Mouse (Mus musculus) ES-E14 (cell line): ENCODE data around the gene Gm6268. TPM values are rescaled to one million over a fixed set of nuclear protein-coding genes. Genes with fewer than 3 reads are reported as not detected.

Experiments
- DNase-seq: peaks from one replicate; pipeline ENCODE4 v3.0.0-alpha.2; 2013; ENCODE audit warnings: low read depth, low spot score
- H3K27ac ChIP-seq: 2 replicates; pipeline ENCODE4 v1.5.1; 2012; ENCODE audit warnings: low read depth, mild to moderate bottlenecking, low read length, moderate library complexity, mixed read lengths; ENCODE audit not compliant: poor library complexity, insufficient read depth, severe bottlenecking
- H3K36me3 ChIP-seq: 2 replicates; pipeline ENCODE4 v1.6.1; 2012; ENCODE audit warnings: mild to moderate bottlenecking, low read length, moderate library complexity, mixed read lengths; ENCODE audit not compliant: control insufficient read depth, poor library complexity, insufficient read depth, severe bottlenecking
- H3K4me1 ChIP-seq, 2 experiments: fragments of 150-350 bp in 1 of 2; sonication (generic) in 1 of 2; 2 replicates each; pipeline ENCODE4 v1.6.1; 2012; ENCODE audit warnings: low read length in 2 of 2, mild to moderate bottlenecking in 1 of 2, mixed read lengths in 1 of 2; ENCODE audit not compliant: control insufficient read depth in 2 of 2, insufficient read depth in 2 of 2, poor library complexity in 1 of 2
- H3K4me3 ChIP-seq, 2 experiments: fragments of 150-350 bp in 1 of 2; sonication (generic) in 1 of 2; 2 replicates each; pipeline ENCODE4 v1.5.1; 2012; ENCODE audit warnings: low read length in 2 of 2, low read depth in 1 of 2, mild to moderate bottlenecking in 1 of 2, mixed read lengths in 1 of 2; ENCODE audit not compliant: insufficient read depth in 1 of 2, poor library complexity in 1 of 2, severe bottlenecking in 1 of 2
- H3K9ac ChIP-seq: 2 replicates; pipeline ENCODE4 v1.6.1; 2012; ENCODE audit warnings: low read depth, mild to moderate bottlenecking, low read length, mixed read lengths; ENCODE audit not compliant: poor library complexity, insufficient read depth, severe bottlenecking
- H3K9me3 ChIP-seq: fragments of 150-350 bp; sonication (generic); 2 replicates; pipeline ENCODE4 v1.6.1; 2012; ENCODE audit warnings: low read depth, mild to moderate bottlenecking, low read length; ENCODE audit not compliant: control insufficient read depth, insufficient read depth
- CHD2 ChIP-seq: IDR thresholded peaks from 2 replicates; pipeline ENCODE4 v1.6.1; 2014; ENCODE audit warnings: mild to moderate bottlenecking, low read depth, low read length, inconsistent platforms
- HCFC1 ChIP-seq: IDR thresholded peaks from 2 replicates; pipeline ENCODE4 v1.6.1; 2012; ENCODE audit warnings: low read length, inconsistent platforms, borderline replicate concordance; ENCODE audit not compliant: insufficient read depth
- MAFK ChIP-seq: IDR thresholded peaks from 2 replicates; pipeline ENCODE4 v1.6.1; 2014; ENCODE audit warnings: mild to moderate bottlenecking, low read depth, low read length, inconsistent platforms; ENCODE audit not compliant: insufficient read depth
- ZC3H11A ChIP-seq: IDR thresholded peaks from 2 replicates; pipeline ENCODE4 v1.6.1; 2012; ENCODE audit warnings: low read depth, mild to moderate bottlenecking, inconsistent platforms, low read length, borderline replicate concordance
- ZNF384 ChIP-seq: IDR thresholded peaks from 2 replicates; pipeline ENCODE4 v1.6.1; 2012; ENCODE audit warnings: low read depth, low read length, inconsistent platforms
- in situ Hi-C, 2 experiments: fragments of 600-800 bp; cut with MboI; formaldehyde crosslinking; loops; one replicate each; pipeline ENCODE4 v1.15.1; 2025; ENCODE audit warnings: low sequenced_read_pairs in 2 of 2, inconsistent platforms in 1 of 2; ENCODE audit not compliant: unreplicated experiment in 2 of 2
- total RNA-seq: library from RNA; depleted of rRNA; stranded (reverse); fragments of 300-350 nt; gene quantifications from 2 replicates; pipeline ENCODE4 v1.2.3, GENCODE M21; 2012; rRNA removed

Gm6268 gene
- total RNA-seq = not detected in 2 replicates

GRCm38 (mm10) chrX:36400980-36401379, at the start of gene Gm6268:
TSS of gene Gm6268 (plus strand) at chrX:36401280.
- in situ Hi-C loops = loop anchor here in 1 of 2 experiments (10.0 kb wide), 1 partner anchor 176 kb away; no protein-coding TSS in a partner anchor
- TF ChIP-seq ZNF384 (no peak), CHD2 (no peak), MAFK (no peak), HCFC1 (no peak), ZC3H11A (no peak)
- H3K4me3 ChIP-seq = no peak within 1 kb of the TSS

GRCm38 (mm10) chrX:36352446-36352845, 48.6 kb upstream of the Gm6268 start:
- Histone ChIP-seq H3K36me3 (no peaks in the 10 kb centered on the region), H3K9me3 (no peaks in the 10 kb centered on the region), H3K4me3 (no peak overlapping the region), H3K9ac (no peak overlapping the region), H3K27ac (no peak overlapping the region), H3K4me1 (no peaks in the 10 kb centered on the region)
- no peak for TF ChIP-seq HCFC1
- no peak for TF ChIP-seq ZNF384
- no peak for TF ChIP-seq MAFK
- no peak for TF ChIP-seq ZC3H11A
- TF ChIP-seq CHD2 = no peak
- no peak for DNase-seq
- in situ Hi-C loops = no loop called here

More at GRCm38 (mm10) chrX:36400980-36401379, at the start of gene Gm6268:
- no peaks in the 10 kb centered on the region for H3K36me3 ChIP-seq
- no peaks in the 10 kb centered on the region for H3K9me3 ChIP-seq
- H3K9ac ChIP-seq = no peak within 1 kb of the TSS
- no peak for DNase-seq
- no peaks in the 10 kb centered on the region for H3K4me1 ChIP-seq
- H3K27ac ChIP-seq = no peak within 1 kb of the TSS

DNA sequence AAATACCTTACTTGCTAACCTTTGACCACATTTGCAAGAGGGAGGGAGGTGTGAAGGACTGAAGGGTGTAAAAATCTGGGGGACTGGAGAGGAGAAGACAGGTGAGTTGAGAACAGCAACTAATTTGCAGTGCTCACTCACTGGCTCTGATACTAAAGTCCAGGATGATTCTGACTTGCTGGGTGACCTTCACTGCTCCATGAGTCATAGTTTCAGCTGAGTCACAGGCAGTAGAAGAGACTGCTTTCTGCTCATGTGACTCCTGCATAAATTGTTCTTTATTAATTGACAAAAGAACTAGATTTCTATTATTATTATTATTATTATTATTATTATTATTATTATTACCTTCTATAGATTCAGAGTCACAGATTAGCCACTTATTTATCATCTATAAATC, 15.7 kb upstream of the Gm6268 start:
- H3K9ac ChIP-seq = no peak overlapping the region
- no peaks in the 10 kb centered on the region for H3K36me3 ChIP-seq
- H3K4me3 ChIP-seq = no peak overlapping the region
- TF ChIP-seq HCFC1 (no peak), ZNF384 (no peak)
- H3K4me1 ChIP-seq = no peaks in the 10 kb centered on the region
- H3K27ac ChIP-seq = no peak overlapping the region
- H3K9me3 ChIP-seq = no peaks in the 10 kb centered on the region
- no peak for DNase-seq
- in situ Hi-C loops = loop anchor here in 1 of 2 experiments (25.0 kb wide), 1 partner anchor 148 kb away; no protein-coding TSS in a partner anchor

DNA sequence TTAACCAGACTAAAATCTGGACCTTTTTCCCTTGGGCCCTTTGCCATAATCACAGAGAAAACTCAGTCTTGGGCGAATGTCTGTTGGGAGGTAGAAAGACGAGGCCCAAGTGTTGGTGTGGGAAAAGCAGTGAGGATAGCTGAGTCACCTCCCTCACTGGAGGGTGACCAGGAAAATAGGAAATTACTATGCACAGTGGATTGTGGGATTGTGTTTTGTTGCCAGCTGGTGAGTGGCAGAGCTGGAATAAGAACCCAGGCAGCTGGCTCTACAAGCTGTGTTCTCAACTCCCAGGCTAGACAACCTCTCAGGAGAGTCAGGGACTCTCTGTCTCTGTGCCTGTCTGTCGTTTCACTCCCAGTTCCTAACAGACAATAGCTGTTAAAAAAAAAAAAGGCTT, 11.1 kb upstream of the Gm6268 start:
- Histone ChIP-seq H3K9ac (no peak overlapping the region), H3K4me1 (no peaks in the 10 kb centered on the region), H3K9me3 (no peaks in the 10 kb centered on the region), H3K4me3 (no peak overlapping the region), H3K36me3 (no peaks in the 10 kb centered on the region), H3K27ac (no peak overlapping the region)
- DNase-seq = no peak
- TF ChIP-seq MAFK (no peak), HCFC1 (no peak), ZC3H11A (no peak), CHD2 (no peak), ZNF384 (no peak)
- in situ Hi-C loops = loop anchor here in 1 of 2 experiments (25.0 kb wide), 1 partner anchor 153 kb away; no protein-coding TSS in a partner anchor

DNA sequence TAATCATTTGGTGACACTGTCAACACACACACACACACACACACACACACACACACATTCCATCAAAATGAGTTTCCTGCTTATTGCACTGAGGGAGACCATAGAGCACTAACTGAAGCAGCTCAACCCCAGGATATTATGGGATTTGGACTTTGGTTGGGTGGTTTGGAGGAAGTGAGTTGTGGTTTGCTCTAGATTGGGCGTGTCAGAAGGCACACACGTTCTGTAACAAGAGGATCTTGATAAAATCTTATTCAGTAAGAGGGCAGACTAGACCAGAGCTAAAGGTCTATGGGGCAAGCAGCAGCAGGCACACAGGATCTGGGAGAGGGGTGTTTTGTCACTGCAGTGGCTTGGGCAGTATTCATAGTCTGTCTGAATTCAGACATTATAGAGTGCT, 10.6 kb upstream of the Gm6268 start:
- no peak overlapping the region for H3K4me3 ChIP-seq
- H3K4me1 ChIP-seq = no peaks in the 10 kb centered on the region
- H3K36me3 ChIP-seq = no peaks in the 10 kb centered on the region
- H3K9me3 ChIP-seq = no peaks in the 10 kb centered on the region
- H3K27ac ChIP-seq = no peak overlapping the region
- in situ Hi-C loops = loop anchor here in 1 of 2 experiments (25.0 kb wide), 1 partner anchor 153 kb away; no protein-coding TSS in a partner anchor
- TF ChIP-seq ZC3H11A = no peak
- H3K9ac ChIP-seq = no peak overlapping the region
- no peak for DNase-seq
